28 mouse cellular contexts compared by ENCODE assay signal in genomic region chr16:45561747-45562146, GRCm38 (mm10). TPM values are rescaled to one million over a fixed set of nuclear protein-coding genes. Genes with fewer than 3 reads are reported as not detected.
DNase-seq lines count a peak whose midpoint lies in the region; ATAC-seq lines count a peak whose summit lies in the region.
"Had no signal": no experiment of that assay in that cellular context is flagged by ENCODE, and none has a peak within 500 bp of the region (broad histone marks: within the 10 kb centered on the region; RNA-seq: fewer than 3 reads in every experiment).

No protein-coding gene starts in this region.

- intact Hi-C loops in left cerebral cortex, postnatal 36 days (cut with DNase I), result no loop called here

- no peaks in the 10 kb centered on the region for H3K27me3 ChIP-seq in forebrain, embryonic 13.5 days
- H3K27me3 ChIP-seq: embryonic facial prominence, embryonic 12.5 days had no signal

- H3K4me2 ChIP-seq in forebrain, embryonic 13.5 days, result no peak overlapping the region
- H3K4me2 ChIP-seq: embryonic facial prominence, embryonic 12.5 days had no signal

- H3K9ac ChIP-seq in forebrain, embryonic 13.5 days, result no peak overlapping the region
- H3K9ac ChIP-seq: embryonic facial prominence, embryonic 12.5 days had no signal

- H3K4me1 ChIP-seq in forebrain, embryonic 13.5 days, result no peaks in the 10 kb centered on the region
- H3K4me1 ChIP-seq: embryonic facial prominence, embryonic 10.5 days; embryonic facial prominence, embryonic 12.5 days had no signal

- H3K9me3 ChIP-seq in forebrain, embryonic 13.5 days (replicated peaks), result no peaks in the 10 kb centered on the region
- H3K9me3 ChIP-seq: embryonic facial prominence, embryonic 10.5 days; embryonic facial prominence, embryonic 12.5 days had no signal

- DNase-seq in lung, postnatal 36 days, result peak; percentile 3
- DNase-seq in lung, postnatal 4 days, result no peak
- no peak for DNase-seq in left cerebral cortex, postnatal 36 days (ENCODE audit: low spot score in 2 of 2)
- no peak for DNase-seq in thymus, postnatal 25 days
- DNase-seq: adrenal gland, adult 2 months; adrenal gland, postnatal 10 days; adrenal gland, postnatal 25 days; B cell, adult 2 months; cerebellum, adult 11-12 months; cerebellum, adult 2 months; cerebellum, adult 9-10 months; cerebellum, postnatal 14 days; cerebellum, postnatal 36 days had no signal

- no peaks in the 10 kb centered on the region for H3K36me3 ChIP-seq in forebrain, embryonic 13.5 days (ENCODE audit: poor library complexity, severe bottlenecking)
- H3K36me3 ChIP-seq: embryonic facial prominence, embryonic 10.5 days; embryonic facial prominence, embryonic 12.5 days had no signal

- peak; percentile 52; the same call in 1 of the 2 replicates for ATAC-seq in common myeloid progenitor, adult 5-6 weeks (replicated peaks; ENCODE audit: low read depth, poor library complexity, severe bottlenecking)
- ATAC-seq in hematopoietic stem cell, adult 5-6 weeks (replicated peaks in 1 of 2; ENCODE audit: insufficient read depth in 1 of 2, low FRiP score in 2 of 2, low TSS enrichment in 1 of 2, low read depth in 1 of 2, poor library complexity in 2 of 2, severe bottlenecking in 2 of 2), result peak; percentile 58 to 76; a peak in 2 of 4 replicates
- peak; percentile 86 for ATAC-seq in megakaryocyte progenitor cell, adult 5-6 weeks (replicated peaks; ENCODE audit: poor library complexity)
- ATAC-seq in forebrain, embryonic 13.5 days, result no peak
- ATAC-seq: CD4-positive, CD25-positive, alpha-beta regulatory T cell, adult 4 months; forebrain, embryonic 14.5 days; forebrain, embryonic 16.5 days had no signal

- 62% methylated on average over 3 of the region's 3 CpGs for WGBS in forebrain, embryonic 13.5 days

- no peak overlapping the region for H3K4me3 ChIP-seq in forebrain, embryonic 13.5 days
- H3K4me3 ChIP-seq: embryonic facial prominence, embryonic 10.5 days; embryonic facial prominence, embryonic 12.5 days had no signal

- H3K27ac ChIP-seq in forebrain, embryonic 13.5 days, result no peak overlapping the region
- H3K27ac ChIP-seq: embryonic facial prominence, embryonic 10.5 days; embryonic facial prominence, embryonic 12.5 days had no signal

RNA-seq across cellular contexts. Expression of gene Slc9c1, which starts 26.6 kb away (rescaled TPM):
- not detected in 2 replicates for total RNA-seq in common myeloid progenitor, adult 5-6 weeks (2017)
- total RNA-seq in hematopoietic stem cell, adult 5-6 weeks (2017), result not detected in 2 replicates
- total RNA-seq in megakaryocyte progenitor cell, adult 5-6 weeks (2015), result not detected in 2 replicates
- total RNA-seq in megakaryocyte progenitor cell, adult 5-6 weeks (2017), result not detected in 2 replicates
- polyA plus RNA-seq in forebrain, embryonic 13.5 days (2015; fragmentation: Nextera tagmentation; extraction: Ambion mirVana), result not detected in 2 replicates
- total RNA-seq in left cerebral cortex, postnatal 36 days (2021), result not detected
- total RNA-seq: adrenal gland, adult 2 months; adrenal gland, postnatal 10 days; adrenal gland, postnatal 25 days; adrenal gland, postnatal 4 days; ES-E14; MEL had no signal
- polyA plus RNA-seq: adrenal gland, adult 2 months; CD4-positive, CD25-positive, alpha-beta regulatory T cell, adult 4 months; cerebellum, adult 2 months; cortical plate, adult 2 months; embryonic facial prominence, embryonic 10.5 days; embryonic facial prominence, embryonic 12.5 days; embryonic facial prominence, embryonic 14.5 days; forebrain, embryonic 11.5 days; forebrain, embryonic 14.5 days; forebrain, embryonic 16.5 days had no signal

RNA-seq across cellular contexts. Expression of gene Gm17783, which starts 29.9 kb away (rescaled TPM):
- total RNA-seq in common myeloid progenitor, adult 5-6 weeks (2017), result not detected in 2 replicates
- not detected in 2 replicates for total RNA-seq in hematopoietic stem cell, adult 5-6 weeks (2017)
- total RNA-seq in megakaryocyte progenitor cell, adult 5-6 weeks (2015), result not detected in 2 replicates
- not detected in 2 replicates for total RNA-seq in megakaryocyte progenitor cell, adult 5-6 weeks (2017)
- polyA plus RNA-seq in forebrain, embryonic 13.5 days (2015; fragmentation: Nextera tagmentation; extraction: Ambion mirVana), result not detected in 2 replicates
- not detected for total RNA-seq in left cerebral cortex, postnatal 36 days (2021)
- total RNA-seq: adrenal gland, adult 2 months; adrenal gland, postnatal 10 days; adrenal gland, postnatal 25 days; ES-E14; MEL had no signal
- polyA plus RNA-seq: adrenal gland, adult 2 months; CD4-positive, CD25-positive, alpha-beta regulatory T cell, adult 4 months; cerebellum, adult 2 months; cortical plate, adult 2 months; embryonic facial prominence, embryonic 10.5 days; embryonic facial prominence, embryonic 12.5 days; embryonic facial prominence, embryonic 14.5 days; forebrain, embryonic 11.5 days; forebrain, embryonic 14.5 days; forebrain, embryonic 16.5 days had no signal

RNA-seq across cellular contexts. Expression of gene Gcsam, which starts 48.4 kb away (rescaled TPM):
- 1.2 and 1.7 TPM in 2 replicates for total RNA-seq in common myeloid progenitor, adult 5-6 weeks (2017)
- 4.2 and 7.8 TPM in 2 replicates for total RNA-seq in hematopoietic stem cell, adult 5-6 weeks (2017)
- 0.35 and 0.46 TPM in 2 replicates for total RNA-seq in megakaryocyte progenitor cell, adult 5-6 weeks (2015)
- 0.30 TPM in 1 of 2 replicates, not detected in the other for total RNA-seq in megakaryocyte progenitor cell, adult 5-6 weeks (2017)
- not detected in 2 replicates for polyA plus RNA-seq in forebrain, embryonic 13.5 days (2015; fragmentation: Nextera tagmentation; extraction: Ambion mirVana)
- total RNA-seq in left cerebral cortex, postnatal 36 days (2021), result not detected
- total RNA-seq: adrenal gland, postnatal 25 days; ES-E14; MEL had no signal
- polyA plus RNA-seq: adrenal gland, adult 2 months; cerebellum, adult 2 months; cortical plate, adult 2 months; forebrain, embryonic 11.5 days; forebrain, embryonic 14.5 days; forebrain, embryonic 16.5 days had no signal
